Mouse (Mus musculus) heart, adult 2 months (tissue): ENCODE measurements at regions not wholly inside any gene's neighbourhood (a gene's known extent, or its start where the extent isn't known, plus 50 kb on each side); places are given as distances from the start of the nearest gene placed in this dataset.

Source experiments
- CTCF ChIP-seq: fragments of 200-600 bp; IDR thresholded peaks from 2 replicates; pipeline ENCODE4 v1.8.1; 2022; ENCODE audit warnings: antibody characterized with exemption, mild to moderate bottlenecking, moderate library complexity
- EP300 ChIP-seq: fragments of 200-500 bp; IDR thresholded peaks from 2 replicates; pipeline ENCODE4 v1.6.1; 2011; ENCODE audit warnings: low read depth, low read length, control low read depth; ENCODE audit not compliant: insufficient read depth

GRCm38 (mm10) chr1:190583272-190583671 is 328.3 kb downstream of the Rps6kc1 start:
- no peak for TF ChIP-seq CTCF
- TF ChIP-seq EP300, result no peak
